Mouse (Mus musculus) bone marrow macrophage, adult 2 months (primary cell): ENCODE measurements around the gene Acp6. TPM values are rescaled to one million over a fixed set of nuclear protein-coding genes. Genes with fewer than 3 reads are reported as not detected.

Source experiments
- H3K27ac ChIP-seq: 2 replicates; pipeline ENCODE4 v1.5.1; 2012; ENCODE audit warnings: low read depth, low read length; ENCODE audit not compliant: insufficient read depth
- H3K4me1 ChIP-seq: 2 replicates; pipeline ENCODE4 v1.6.1; 2012; ENCODE audit warnings: low read length; ENCODE audit not compliant: control insufficient read depth, insufficient read depth
- H3K4me3 ChIP-seq: 2 replicates; pipeline ENCODE4 v1.5.1; 2012; ENCODE audit warnings: mild to moderate bottlenecking, low read length, moderate library complexity; ENCODE audit not compliant: insufficient read depth
- CTCF ChIP-seq: IDR thresholded peaks from 2 replicates; pipeline ENCODE4 v1.5.1; 2012; ENCODE audit warnings: low read depth, mild to moderate bottlenecking, low read length, moderate library complexity
- POLR2A ChIP-seq: IDR thresholded peaks from 2 replicates; pipeline ENCODE4 v1.6.1; 2012; ENCODE audit warnings: mild to moderate bottlenecking, low read depth, low read length, borderline replicate concordance
- polyA plus RNA-seq: library from polyadenylated mRNA; stranded (reverse); fragments of >200 nt; gene quantifications from 2 replicates; pipeline ENCODE4 v1.2.4, GENCODE M21; 2012; ENCODE audit not compliant: missing spikeins, insufficient read depth, insufficient read length

Gene Acp6
- polyA plus RNA-seq, 1 experiment = 36.1 TPM

DNA sequence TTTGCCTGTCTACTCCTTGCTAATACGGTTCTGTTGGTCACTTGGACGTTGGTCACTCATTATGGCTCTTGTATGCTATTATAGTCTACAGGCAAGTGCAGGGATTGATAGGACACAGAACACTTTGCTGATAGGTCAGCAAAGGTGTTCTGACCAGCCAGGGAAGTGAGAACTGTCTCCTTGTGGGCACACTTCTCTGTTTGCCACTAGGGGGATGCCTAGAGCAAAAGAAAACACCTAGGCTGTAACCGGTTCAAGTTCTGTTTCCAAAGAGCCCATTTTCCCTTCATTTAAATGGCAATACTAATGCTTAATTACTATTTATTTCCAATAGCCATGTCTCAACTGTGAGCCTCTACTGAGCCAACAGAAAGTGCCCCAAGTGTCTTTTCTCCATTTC lies 25.2 kb downstream of the Acp6 start:
- TF ChIP-seq POLR2A = no peak
- no peak for TF ChIP-seq CTCF
- H3K4me1 ChIP-seq = no peaks in the 10 kb centered on the region
- no peak overlapping the region for H3K27ac ChIP-seq
- H3K4me3 ChIP-seq = no peak overlapping the region

DNA sequence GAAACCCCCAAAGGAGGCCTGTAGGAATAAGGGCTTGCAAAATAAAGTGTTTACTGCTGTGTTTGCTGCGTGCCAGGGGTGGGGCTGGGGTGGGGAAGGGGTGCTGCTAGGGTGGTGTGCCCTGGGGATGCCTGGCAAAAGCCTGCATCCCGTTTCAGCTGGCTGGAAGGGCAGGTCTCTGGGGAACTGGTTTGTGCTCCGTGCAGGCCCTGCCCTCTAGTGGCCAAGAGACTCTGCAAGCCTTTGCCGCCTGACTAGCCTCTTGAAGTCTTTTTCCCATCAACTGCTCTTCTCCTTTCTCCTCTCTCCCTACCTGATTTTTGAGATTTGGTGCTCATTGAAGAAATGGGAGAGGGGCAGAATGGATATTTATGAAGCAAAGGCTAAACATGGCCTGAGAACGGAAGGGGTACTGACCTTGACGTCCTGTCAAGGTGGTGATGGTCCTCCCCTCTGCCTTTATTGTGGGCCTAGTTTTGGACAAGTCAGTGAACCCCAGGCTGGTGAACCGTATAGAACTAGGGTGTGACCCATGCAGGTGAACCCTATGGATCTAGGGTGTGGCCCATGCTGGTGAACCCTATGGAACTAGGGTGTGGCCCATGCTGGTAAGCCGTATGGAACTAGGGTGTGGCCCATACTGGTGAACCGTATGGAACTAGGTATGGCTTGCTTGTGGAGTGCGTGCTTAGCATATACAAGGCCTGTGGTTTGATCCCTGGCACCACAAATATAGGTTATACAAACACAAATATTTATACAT lies 26.7 kb downstream of the Acp6 start:
- TF ChIP-seq POLR2A (no peak), CTCF (peak; percentile 84)
- Histone ChIP-seq H3K4me1 (no peaks in the 10 kb centered on the region), H3K4me3 (no peak overlapping the region), H3K27ac (no peak overlapping the region)

DNA sequence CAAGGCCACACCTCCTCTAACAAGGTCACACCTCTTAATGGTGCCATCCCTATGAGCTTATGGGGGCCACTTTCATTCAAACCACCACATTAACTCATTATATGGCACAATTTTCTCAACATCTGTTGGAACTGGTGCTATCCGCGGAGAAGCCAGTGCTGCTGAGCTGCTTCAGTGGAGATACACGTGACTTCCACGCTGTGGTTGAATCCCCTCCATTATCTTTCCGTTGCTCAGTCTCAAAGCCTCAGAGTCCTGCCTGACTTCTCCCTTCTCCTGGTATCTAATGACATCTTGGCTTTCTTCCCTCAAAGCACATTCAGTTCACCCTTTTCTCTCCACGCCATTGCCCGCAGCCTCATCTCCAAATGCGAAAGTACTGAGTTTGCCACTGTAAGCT lies 38.0 kb downstream of the Acp6 start:
- Histone ChIP-seq H3K27ac (no peak overlapping the region), H3K4me1 (no peaks in the 10 kb centered on the region), H3K4me3 (no peak overlapping the region)
- TF ChIP-seq CTCF = no peak
- no peak for TF ChIP-seq POLR2A

DNA sequence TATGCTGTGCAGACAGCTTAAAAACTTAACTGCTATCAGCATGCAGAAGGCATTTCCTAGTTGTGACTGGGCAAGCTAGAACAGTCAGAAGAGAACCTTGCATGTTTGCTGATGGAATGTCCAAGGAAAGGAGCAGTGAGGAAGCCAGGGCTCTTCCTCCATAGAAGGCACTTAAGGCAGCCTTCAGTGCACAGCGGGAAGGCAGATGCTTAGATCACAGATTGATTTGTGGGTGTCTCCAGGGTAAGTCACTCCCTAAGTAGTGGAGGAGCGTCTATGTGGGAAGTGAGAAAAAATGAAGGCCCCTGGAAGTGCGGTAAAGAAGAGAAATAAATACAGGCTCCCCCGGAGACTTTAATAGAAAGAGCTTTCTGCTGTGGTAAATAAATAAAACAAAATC lies 40.7 kb downstream of the Acp6 start:
- no peak for TF ChIP-seq CTCF
- no peak for TF ChIP-seq POLR2A
- Histone ChIP-seq H3K4me1 (peaks cover 8% of the 10 kb centered on the region), H3K27ac (no peak overlapping the region), H3K4me3 (no peak overlapping the region)

DNA sequence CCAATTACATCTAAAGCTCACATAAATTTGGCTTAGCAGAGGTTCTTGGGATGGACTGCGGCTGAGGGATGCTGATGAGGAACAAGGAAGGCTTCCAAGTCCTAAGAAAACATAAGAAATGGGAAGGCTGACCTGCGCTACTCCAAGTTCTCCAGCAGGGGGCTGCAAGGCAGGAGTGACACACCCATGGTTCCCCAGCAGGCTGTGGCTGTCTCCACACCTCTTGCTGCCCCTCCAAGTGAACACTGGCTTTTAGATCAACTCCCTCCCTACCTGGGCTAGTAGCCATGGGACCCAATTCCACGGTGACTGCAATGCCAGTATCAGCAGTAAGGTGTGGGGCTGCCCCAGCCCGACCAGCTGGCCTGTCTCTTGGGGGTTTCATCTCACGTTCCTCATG lies 43.4 kb downstream of the Acp6 start:
- Histone ChIP-seq H3K27ac (no peak overlapping the region), H3K4me1 (peaks cover 21% of the 10 kb centered on the region), H3K4me3 (no peak overlapping the region)
- TF ChIP-seq CTCF = peak; percentile 56
- no peak for TF ChIP-seq POLR2A

DNA sequence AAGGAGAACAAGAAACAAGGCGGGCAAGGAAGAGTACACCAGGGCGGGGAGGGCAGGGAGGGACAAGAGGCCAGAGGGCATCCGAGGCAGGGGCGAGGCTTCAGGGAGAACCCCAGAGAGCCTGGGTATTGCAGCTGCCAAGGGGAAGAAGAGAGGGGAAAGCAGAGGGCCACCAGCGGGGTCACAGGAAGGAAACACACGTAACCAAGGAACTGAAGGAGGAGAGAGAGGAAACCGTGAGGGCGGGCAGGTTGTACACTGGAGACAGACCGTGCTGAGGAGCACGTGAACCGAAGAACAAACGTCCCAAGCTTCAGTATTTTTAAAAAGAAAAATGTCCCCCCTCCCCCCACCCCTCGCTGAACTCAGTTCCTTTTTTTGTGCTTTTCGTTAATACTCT lies 45.3 kb downstream of the Acp6 start:
- H3K4me3 ChIP-seq = peak overlapping the region; percentile 21
- TF ChIP-seq POLR2A (no peak), CTCF (no peak)
- peak overlapping the region; percentile 55 for H3K27ac ChIP-seq
- H3K4me1 ChIP-seq = peaks cover 21% of the 10 kb centered on the region

DNA sequence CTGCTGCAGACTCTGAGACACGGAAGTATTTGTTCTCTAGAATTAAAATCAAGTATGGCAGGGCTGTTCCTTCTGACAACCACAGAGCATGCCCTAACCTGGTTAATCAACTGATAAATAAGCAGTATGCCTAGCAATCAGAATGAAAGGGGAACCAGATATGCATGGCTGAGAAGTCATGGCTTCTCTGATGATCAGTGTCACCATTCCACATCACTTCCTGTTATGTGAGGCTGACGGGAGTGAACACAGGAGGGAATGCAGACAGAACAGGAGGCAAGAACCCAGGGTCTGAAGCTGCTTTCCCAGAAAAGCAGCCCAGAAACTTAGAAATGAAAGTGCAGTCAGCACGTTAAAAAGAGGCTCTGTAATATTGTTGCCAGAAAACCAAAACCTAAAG lies 47.9 kb downstream of the Acp6 start:
- no peak for TF ChIP-seq POLR2A
- no peak for TF ChIP-seq CTCF
- H3K4me3 ChIP-seq = no peak overlapping the region
- H3K27ac ChIP-seq = no peak overlapping the region
- H3K4me1 ChIP-seq = peaks cover 28% of the 10 kb centered on the region

DNA sequence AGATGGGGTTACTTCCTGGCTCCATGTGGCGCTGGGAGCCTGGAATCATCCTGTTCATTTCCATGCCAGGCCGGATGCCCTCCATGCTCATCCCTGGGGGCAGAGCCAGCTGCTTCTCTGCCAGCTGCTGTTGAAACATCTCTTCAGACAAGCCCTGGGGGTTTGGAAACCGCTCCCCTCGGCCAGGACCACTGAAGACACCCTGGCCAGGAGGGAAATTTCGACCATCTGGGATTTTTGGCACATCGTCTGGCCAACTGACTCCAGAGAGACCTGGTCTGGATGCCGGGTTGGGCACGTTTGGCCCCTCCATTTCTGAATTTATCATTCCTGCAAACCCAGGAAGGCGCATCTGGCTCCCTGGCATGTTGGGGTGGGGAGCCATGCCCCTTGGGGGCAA lies 50.8 kb downstream of the Acp6 start:
- TF ChIP-seq POLR2A = no peak
- no peak for TF ChIP-seq CTCF
- Histone ChIP-seq H3K4me3 (no peak overlapping the region), H3K4me1 (peaks cover 27% of the 10 kb centered on the region)

DNA sequence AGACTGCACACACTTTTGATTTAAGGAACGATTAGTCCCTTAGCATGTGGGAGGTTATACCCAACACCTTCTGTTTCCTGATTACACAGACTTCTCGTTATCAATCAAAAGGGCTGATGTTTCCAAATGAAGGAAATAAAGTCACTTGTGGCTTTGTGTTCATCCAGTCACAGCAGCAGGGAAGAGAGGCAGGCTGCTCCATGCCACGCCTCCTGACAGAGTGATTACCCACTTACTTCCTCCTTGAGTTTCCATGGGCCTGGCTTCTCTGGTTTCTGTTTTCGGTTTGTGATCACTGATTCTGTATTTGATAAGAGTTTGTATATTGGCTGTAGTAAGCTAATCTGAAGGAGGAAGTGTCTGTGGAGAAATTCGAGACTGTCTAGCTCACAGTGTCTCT lies 52.6 kb downstream of the Acp6 start:
- no peak for TF ChIP-seq POLR2A
- no peak for TF ChIP-seq CTCF
- H3K4me3 ChIP-seq = peak overlapping the region; percentile 11; the same call in 1 of the 2 replicates
- H3K27ac ChIP-seq = peak overlapping the region; percentile 54
- peaks cover 26% of the 10 kb centered on the region for H3K4me1 ChIP-seq

More for the DNA sequence above, 50.8 kb downstream of the Acp6 start:
- no peak overlapping the region for H3K27ac ChIP-seq

DNA sequence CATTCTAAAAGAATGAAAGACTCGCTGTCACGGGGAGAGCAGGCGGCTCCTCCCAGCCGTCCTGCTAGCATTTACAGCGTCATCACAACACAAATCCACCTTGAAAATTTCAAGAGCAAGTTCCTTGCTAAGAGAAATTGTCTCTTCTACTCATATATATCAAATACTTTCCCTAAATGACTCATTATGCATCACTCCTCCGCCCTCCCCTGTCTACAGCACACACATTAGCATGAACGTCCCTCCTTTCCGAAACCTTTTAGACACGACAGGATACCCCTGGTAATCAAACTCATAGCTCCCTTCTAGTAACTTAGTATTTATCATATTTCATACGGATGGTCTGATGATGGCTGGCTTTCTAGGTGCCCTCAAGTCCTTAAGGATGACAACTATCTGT lies 55.3 kb downstream of the Acp6 start:
- Histone ChIP-seq H3K27ac (no peak overlapping the region), H3K4me1 (peaks cover 20% of the 10 kb centered on the region), H3K4me3 (no peak overlapping the region)
- no peak for TF ChIP-seq CTCF

DNA sequence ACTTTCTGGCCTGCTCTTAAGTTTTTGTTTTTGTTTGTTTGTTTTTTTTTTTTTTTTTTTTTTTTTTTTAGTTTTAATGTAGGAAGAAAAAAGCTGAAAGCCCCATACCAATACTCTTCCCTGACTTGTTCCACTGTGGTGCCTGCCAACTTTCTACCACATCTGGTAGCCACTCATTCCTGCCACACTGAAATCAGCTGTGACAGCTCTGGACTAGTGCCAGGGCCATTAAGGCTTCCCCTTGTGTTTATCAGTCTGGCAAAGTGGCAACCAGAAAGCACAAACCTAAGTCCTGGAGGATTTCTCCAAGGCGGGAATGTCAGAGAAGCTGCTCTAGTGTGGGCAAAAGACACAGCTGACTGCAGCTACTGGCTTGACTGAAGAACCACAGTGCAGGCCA lies 55.9 kb downstream of the Acp6 start:
- Histone ChIP-seq H3K27ac (no peak overlapping the region), H3K4me1 (peaks cover 20% of the 10 kb centered on the region), H3K4me3 (no peak overlapping the region)
- TF ChIP-seq CTCF = no peak
- no peak for TF ChIP-seq POLR2A
